Mouse (Mus musculus) v-Abl transformed pro-B cells (cell line): ENCODE data around the gene Hist1h1a.

Source experiments
- in situ Hi-C, 2 experiments: fragments of 400-800 bp; cut with MboI; formaldehyde crosslinking; loops; one replicate each; pipeline ENCODE4 v1.15.1; 2025; ENCODE audit not compliant: unreplicated experiment in 2 of 2

Gene Hist1h1a

GRCm38 (mm10) chr13:23772561-23773313 is 9.3 kb downstream of the Hist1h1a start:
- in situ Hi-C loops, result loop anchor here in 1 of 2 experiments (25.0 kb wide), 2 partner anchors 1735 to 1985 kb away; partner anchors contain the start of genes Hist1h1b, Hist1h2ag, Hist1h2ah and Hist1h2an

GRCm38 (mm10) chr13:23778339-23778738 is 14.9 kb downstream of the Hist1h1a start:
- in situ Hi-C loops, result loop anchor here (25.0 kb wide), 4 partner anchors 684 to 1134 kb away; no protein-coding TSS in a partner anchor

GRCm38 (mm10) chr13:23779025-23779424 is 15.6 kb downstream of the Hist1h1a start:
- in situ Hi-C loops, result loop anchor here (25.0 kb wide), 4 partner anchors 683 to 1133 kb away; no protein-coding TSS in a partner anchor

- in situ Hi-C loops, result loop anchor here (5.0 to 25.0 kb wide), 6 partner anchors 502 to 1120 kb away; no protein-coding TSS in a partner anchor
Observed at GRCm38 (mm10) chr13:23792520-23792919, 29.1 kb downstream of the Hist1h1a start.

- in situ Hi-C loops, result loop anchor here (10.0 to 25.0 kb wide), 5 partner anchors 495 to 1113 kb away; no protein-coding TSS in a partner anchor
Observed at GRCm38 (mm10) chr13:23799405-23799804, 35.9 kb downstream of the Hist1h1a start.

- in situ Hi-C loops, result no loop called here
Observed at GRCm38 (mm10) chr13:23804532-23804931, 41.1 kb downstream of the Hist1h1a start.

GRCm38 (mm10) chr13:23806422-23807052 is 43.1 kb downstream of the Hist1h1a start, which contains the start of gene Slc17a2:
Gene Slc17a2 (plus strand): TSS chr13:23806993.
- in situ Hi-C loops, result no loop called here
